Mouse (Mus musculus) adrenal gland, postnatal 4 days (tissue): ENCODE measurements at regions not wholly inside any gene's neighbourhood (a gene's known extent, or its start where the extent isn't known, plus 50 kb on each side); places are given as distances from the start of the nearest gene placed in this dataset.

Experiments used
- DNase-seq, 2 experiments: peaks; one replicate each; pipeline ENCODE4 v3.0.0; 2021 to 2022; ENCODE audit warnings: low spot score in 2 of 2, mixed read lengths in 2 of 2

GRCm38 (mm10) chr9:43465731-43466330 is 155.2 kb downstream of the Trim29 start:
- no peak for DNase-seq

DNA sequence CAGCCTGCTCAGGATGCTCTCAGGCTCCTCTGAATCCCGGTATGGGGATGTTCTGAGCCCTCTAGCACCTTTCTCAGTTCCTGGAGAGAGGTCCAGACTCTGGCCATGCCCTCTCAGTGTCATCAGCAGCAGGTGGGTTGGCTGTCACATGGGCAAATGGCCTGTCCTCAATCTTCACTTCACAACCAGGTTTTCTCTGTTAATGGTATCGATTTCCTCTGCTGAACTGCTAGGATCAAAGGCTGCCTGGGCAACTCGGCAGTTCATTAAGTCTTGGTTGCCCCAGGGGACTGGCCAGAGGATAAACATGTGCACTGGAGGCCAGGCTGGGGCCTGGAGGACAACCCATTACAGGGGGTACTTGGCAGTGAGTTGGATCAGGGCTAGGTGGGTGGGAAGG is 156.2 kb downstream of the Trim29 start:
- DNase-seq = no peak

GRCm38 (mm10) chr9:43469215-43469614 is 158.6 kb downstream of the Trim29 start:
- DNase-seq = no peak

GRCm38 (mm10) chr9:43472231-43472630 is 161.6 kb downstream of the Trim29 start:
- no peak for DNase-seq

- DNase-seq = no peak
Measured at GRCm38 (mm10) chr9:43473164-43473563, 162.5 kb downstream of the Trim29 start.

DNA sequence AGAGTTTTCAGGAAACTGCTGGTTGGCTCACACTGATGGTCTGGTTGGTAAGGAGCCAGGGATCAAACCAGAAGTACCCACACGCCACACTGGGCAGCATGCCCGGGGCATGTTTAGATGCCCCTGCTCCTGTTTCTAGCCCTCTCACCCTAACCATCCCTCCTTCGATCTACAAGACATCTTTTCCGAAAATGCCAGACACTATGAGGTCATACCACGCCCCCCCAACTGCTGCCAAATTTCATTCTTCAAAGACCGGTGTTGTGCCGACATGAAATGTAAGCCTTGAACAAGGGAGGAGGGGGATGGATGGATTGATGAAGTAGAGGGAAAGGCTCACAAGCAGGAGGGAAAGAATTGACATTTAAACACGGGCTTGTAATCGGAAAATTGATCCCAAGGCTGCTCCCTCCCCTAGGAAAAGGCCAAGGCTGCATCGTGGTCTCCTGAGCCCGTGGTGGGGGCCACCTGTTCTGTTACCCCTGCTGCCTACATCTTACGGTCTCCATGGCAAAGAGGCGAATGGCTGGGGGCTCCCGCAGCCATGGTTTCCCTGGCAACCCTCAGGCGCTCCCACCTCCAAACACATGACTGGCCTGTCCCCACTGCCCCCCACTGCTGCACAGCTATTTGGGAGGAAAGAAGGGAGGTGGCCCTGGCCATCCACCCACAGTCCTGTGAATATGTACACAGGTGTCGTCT is 163.1 kb downstream of the Trim29 start:
- no peak for DNase-seq

DNA sequence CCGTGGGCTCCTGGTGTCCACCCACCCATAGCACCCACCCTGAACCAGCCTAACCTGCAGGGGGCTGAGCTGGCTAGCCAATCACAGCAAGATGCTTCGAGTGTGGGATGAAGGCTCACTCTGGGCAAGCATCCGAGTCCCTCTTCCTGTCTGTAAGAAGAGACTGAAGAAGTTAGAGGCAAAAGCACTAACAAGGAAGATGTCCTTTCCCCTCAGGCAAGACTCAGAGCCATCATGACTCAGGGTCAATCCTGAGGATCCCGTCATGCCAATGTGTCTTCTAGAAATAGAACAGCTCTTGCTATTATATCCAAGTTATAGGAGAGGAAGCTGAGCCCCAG is 163.6 kb downstream of the Trim29 start:
- DNase-seq = no peak

DNA sequence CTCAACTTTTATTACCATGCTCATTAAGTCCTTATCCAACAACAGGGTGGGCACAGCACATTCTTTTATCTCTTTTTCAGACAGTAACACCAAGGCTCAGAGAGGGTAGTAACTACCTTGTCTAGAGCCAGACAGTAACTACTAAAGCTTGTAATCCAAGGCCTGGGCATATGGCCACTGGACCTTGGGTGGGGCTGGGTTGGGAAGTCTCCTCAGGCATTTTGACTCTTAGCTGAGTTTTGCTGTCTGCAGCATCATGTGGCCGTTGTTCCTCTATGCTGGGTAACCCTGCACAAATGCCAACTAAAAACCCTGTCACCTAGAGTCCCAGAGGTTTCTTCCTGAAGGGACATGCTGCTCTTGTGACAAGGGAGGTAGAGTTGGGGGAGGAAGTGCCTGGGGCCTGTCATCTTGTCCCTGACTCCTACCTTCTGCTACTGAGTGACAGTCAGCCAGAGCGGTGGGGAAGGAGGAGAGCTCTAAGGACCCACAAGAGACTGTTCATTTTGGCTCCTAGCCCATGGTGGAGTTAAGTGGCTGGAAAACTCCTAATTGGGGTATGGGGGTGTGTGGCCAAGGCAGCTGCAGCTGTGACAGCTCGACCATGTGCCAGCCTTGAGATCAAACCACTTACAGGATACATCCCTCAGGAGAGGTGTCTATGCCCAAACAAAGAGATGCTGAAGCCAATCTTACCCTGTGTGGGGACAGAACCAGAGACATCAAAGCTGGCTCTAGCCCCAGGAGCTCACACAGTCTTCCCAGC is 170.4 kb downstream of the Trim29 start:
- DNase-seq = no peak

GRCm38 (mm10) chr9:43482101-43483090 is 171.7 kb downstream of the Trim29 start:
- no peak for DNase-seq

GRCm38 (mm10) chr9:43483195-43483594 is 172.5 kb downstream of the Trim29 start:
- DNase-seq = no peak

- no peak for DNase-seq
Measured at GRCm38 (mm10) chr9:43483906-43484305, 173.3 kb downstream of the Trim29 start.

GRCm38 (mm10) chr9:43486704-43487103 is 176.1 kb downstream of the Trim29 start:
- no peak for DNase-seq

GRCm38 (mm10) chr9:43489205-43489604 is 178.6 kb downstream of the Trim29 start:
- no peak for DNase-seq

DNA sequence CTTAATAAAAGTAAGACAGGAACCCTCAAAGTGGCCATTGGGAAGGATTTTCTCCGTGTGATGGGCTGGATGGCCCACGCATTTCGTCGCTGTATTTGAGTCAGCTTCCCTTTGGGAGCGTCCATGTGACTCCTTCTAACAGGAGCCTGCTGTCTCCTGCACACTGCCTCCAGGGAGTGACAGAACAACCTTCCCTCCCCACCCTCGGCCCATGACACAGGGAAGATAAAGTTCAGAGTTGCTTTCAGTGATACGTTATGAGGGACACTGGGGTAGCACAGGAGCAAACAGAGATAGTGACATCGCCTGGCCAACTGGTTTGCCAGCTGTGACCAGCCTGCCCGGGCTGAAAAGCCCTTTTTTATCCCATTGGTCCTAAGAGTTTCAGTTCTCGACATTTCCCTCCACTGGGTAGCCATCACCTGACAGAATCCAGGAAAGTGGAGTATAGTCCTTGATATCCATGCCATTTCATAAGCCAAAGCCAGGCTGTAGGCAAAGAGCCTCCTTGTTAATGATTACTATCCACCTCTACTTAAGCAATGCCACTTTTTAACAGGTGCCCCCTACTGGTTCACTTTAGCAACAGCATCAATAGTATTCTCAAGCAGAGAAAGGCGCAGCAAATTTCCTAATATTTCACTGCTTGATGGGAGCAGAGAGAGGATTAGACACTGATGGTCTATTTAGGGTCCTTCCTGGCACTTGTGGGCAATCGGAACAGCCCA is 180.5 kb downstream of the Trim29 start:
- DNase-seq = no peak

- DNase-seq = no peak
Measured at GRCm38 (mm10) chr9:43492236-43493000, 181.8 kb downstream of the Trim29 start.

GRCm38 (mm10) chr9:43498596-43498995 is 187.9 kb downstream of the Trim29 start:
- no peak for DNase-seq

GRCm38 (mm10) chr9:43504270-43504932 is 193.8 kb downstream of the Trim29 start:
- no peak for DNase-seq

GRCm38 (mm10) chr9:43505856-43506255 is 195.2 kb downstream of the Trim29 start:
- no peak for DNase-seq

GRCm38 (mm10) chr9:43506276-43506675 is 195.6 kb downstream of the Trim29 start:
- DNase-seq = no peak
